Mouse (Mus musculus): ENCODE results near the gene Zfp934. TPM values are rescaled to one million over a fixed set of nuclear protein-coding genes. Genes with fewer than 3 reads are reported as not detected.
A peak's percentile ranks its signal among the peaks of the same experiment; 100 is the strongest.
"Not testable (repeated sequence)": the region's sequence is repeated elsewhere in the genome, so short reads cannot be mapped to it uniquely, and the experiment has no call there.

Zfp934 gene
- 13.2 and 15.4 TPM in 2 replicates for polyA plus RNA-seq (2014; fragmentation: Nextera tagmentation; extraction: Ambion mirVana)

- 90% methylated on average over 3 of the region's 6 CpGs for WGBS
Observed at GRCm38 (mm10) chr13:62571099-62571498, at the start of gene Zfp934. Gene Zfp934, minus strand, starts transcription at chr13:62571199.

GRCm38 (mm10) chr13:62617449-62617848, 46.5 kb upstream of the Zfp934 start:
- H3K36me3 ChIP-seq (ENCODE audit: control insufficient read depth, insufficient read depth, low read length); H3K9ac ChIP-seq (ENCODE audit: low read length); H3K4me3 ChIP-seq (ENCODE audit: low read depth, low read length); DNase-seq (ENCODE audit: low spot score); H3K4me1 ChIP-seq (ENCODE audit: control insufficient read depth, insufficient read depth, low read length); ATAC-seq; H3K27ac ChIP-seq (ENCODE audit: low read depth, low read length); H3K27me3 ChIP-seq (replicated peaks; ENCODE audit: control insufficient read depth, insufficient read depth, low read length); H3K4me2 ChIP-seq (ENCODE audit: low read length): not testable (repeated sequence)
- H3K9me3 ChIP-seq (replicated peaks; ENCODE audit: control insufficient read depth, low read length) = peaks cover 11% of the 10 kb centered on the region; the same call in 1 of the 2 replicates
- 98% methylated on average over 4 of the region's 4 CpGs for WGBS

More at GRCm38 (mm10) chr13:62571099-62571498, at the start of gene Zfp934:
- H3K27me3 ChIP-seq (replicated peaks; ENCODE audit: control insufficient read depth, insufficient read depth, low read length); H3K4me1 ChIP-seq (ENCODE audit: control insufficient read depth, insufficient read depth, low read length); DNase-seq (ENCODE audit: low spot score); ATAC-seq; H3K9ac ChIP-seq (ENCODE audit: low read length); H3K36me3 ChIP-seq (ENCODE audit: control insufficient read depth, insufficient read depth, low read length); H3K4me3 ChIP-seq (ENCODE audit: low read depth, low read length); H3K9me3 ChIP-seq (replicated peaks; ENCODE audit: control insufficient read depth, low read length); H3K4me2 ChIP-seq (ENCODE audit: low read length); H3K27ac ChIP-seq (ENCODE audit: low read depth, low read length): not testable (repeated sequence)

GRCm38 (mm10) chr13:62561696-62562095, 9.3 kb downstream of the Zfp934 start:
- H3K9ac ChIP-seq (ENCODE audit: low read length); H3K4me3 ChIP-seq (ENCODE audit: low read depth, low read length); H3K4me1 ChIP-seq (ENCODE audit: control insufficient read depth, insufficient read depth, low read length); H3K9me3 ChIP-seq (replicated peaks; ENCODE audit: control insufficient read depth, low read length); DNase-seq (ENCODE audit: low spot score); H3K36me3 ChIP-seq (ENCODE audit: control insufficient read depth, insufficient read depth, low read length); H3K4me2 ChIP-seq (ENCODE audit: low read length); H3K27ac ChIP-seq (ENCODE audit: low read depth, low read length); H3K27me3 ChIP-seq (replicated peaks; ENCODE audit: control insufficient read depth, insufficient read depth, low read length); ATAC-seq: not testable (repeated sequence)
- WGBS = 30% methylated on average over 1 of the region's 1 CpGs

- Histone ChIP-seq H3K4me3 (ENCODE audit: low read depth, low read length) (peak within 1 kb of the TSS; percentile 35), H3K4me2 (ENCODE audit: low read length) (peak within 1 kb of the TSS; percentile 37; the same call in 1 of the 2 replicates), H3K9ac (ENCODE audit: low read length) (peak within 1 kb of the TSS; percentile 54)
- ATAC-seq (peak; percentile 48; the same call in 1 of the 2 replicates), DNase-seq (ENCODE audit: low spot score) (peak; percentile 4)
- not testable (repeated sequence) for H3K4me1 ChIP-seq (ENCODE audit: control insufficient read depth, insufficient read depth, low read length); H3K36me3 ChIP-seq (ENCODE audit: control insufficient read depth, insufficient read depth, low read length); H3K27me3 ChIP-seq (replicated peaks; ENCODE audit: control insufficient read depth, insufficient read depth, low read length); H3K27ac ChIP-seq (ENCODE audit: low read depth, low read length); H3K9me3 ChIP-seq (replicated peaks; ENCODE audit: control insufficient read depth, low read length)
- WGBS = 2% methylated on average over 25 of the region's 27 CpGs
Observed at GRCm38 (mm10) chr13:62558189-62559110, 12.5 kb downstream of the Zfp934 start, which contains the start of gene Zfp935. Gene Zfp935, minus strand, starts transcription at chr13:62558511.

GRCm38 (mm10) chr13:62530129-62530528, 40.9 kb downstream of the Zfp934 start:
- not testable (repeated sequence) for H3K4me1 ChIP-seq (ENCODE audit: control insufficient read depth, insufficient read depth, low read length); H3K36me3 ChIP-seq (ENCODE audit: control insufficient read depth, insufficient read depth, low read length); H3K27ac ChIP-seq (ENCODE audit: low read depth, low read length); ATAC-seq; H3K4me2 ChIP-seq (ENCODE audit: low read length); H3K9me3 ChIP-seq (replicated peaks; ENCODE audit: control insufficient read depth, low read length); H3K27me3 ChIP-seq (replicated peaks; ENCODE audit: control insufficient read depth, insufficient read depth, low read length); H3K4me3 ChIP-seq (ENCODE audit: low read depth, low read length); DNase-seq (ENCODE audit: low spot score); H3K9ac ChIP-seq (ENCODE audit: low read length)

- H3K27me3 ChIP-seq (replicated peaks; ENCODE audit: control insufficient read depth, insufficient read depth, low read length); H3K4me2 ChIP-seq (ENCODE audit: low read length); H3K36me3 ChIP-seq (ENCODE audit: control insufficient read depth, insufficient read depth, low read length); H3K9ac ChIP-seq (ENCODE audit: low read length); H3K27ac ChIP-seq (ENCODE audit: low read depth, low read length); H3K9me3 ChIP-seq (replicated peaks; ENCODE audit: control insufficient read depth, low read length); H3K4me3 ChIP-seq (ENCODE audit: low read depth, low read length); ATAC-seq; H3K4me1 ChIP-seq (ENCODE audit: control insufficient read depth, insufficient read depth, low read length); DNase-seq (ENCODE audit: low spot score): not testable (repeated sequence)
- 86% methylated on average over 1 of the region's 1 CpGs for WGBS
Observed at GRCm38 (mm10) chr13:62510641-62511420, 60.2 kb downstream of the Zfp934 start.

GRCm38 (mm10) chr13:62472661-62473060, 98.3 kb downstream of the Zfp934 start:
- H3K4me3 ChIP-seq (ENCODE audit: low read depth, low read length); H3K27ac ChIP-seq (ENCODE audit: low read depth, low read length); H3K9me3 ChIP-seq (replicated peaks; ENCODE audit: control insufficient read depth, low read length); DNase-seq (ENCODE audit: low spot score); H3K9ac ChIP-seq (ENCODE audit: low read length); H3K4me1 ChIP-seq (ENCODE audit: control insufficient read depth, insufficient read depth, low read length); H3K4me2 ChIP-seq (ENCODE audit: low read length); H3K27me3 ChIP-seq (replicated peaks; ENCODE audit: control insufficient read depth, insufficient read depth, low read length); ATAC-seq; H3K36me3 ChIP-seq (ENCODE audit: control insufficient read depth, insufficient read depth, low read length): not testable (repeated sequence)
- 91% methylated on average over 8 of the region's 8 CpGs for WGBS

- H3K9me3 ChIP-seq (replicated peaks; ENCODE audit: control insufficient read depth, low read length); H3K27ac ChIP-seq (ENCODE audit: low read depth, low read length); H3K4me2 ChIP-seq (ENCODE audit: low read length); H3K4me3 ChIP-seq (ENCODE audit: low read depth, low read length); ATAC-seq; H3K36me3 ChIP-seq (ENCODE audit: control insufficient read depth, insufficient read depth, low read length); H3K4me1 ChIP-seq (ENCODE audit: control insufficient read depth, insufficient read depth, low read length); H3K9ac ChIP-seq (ENCODE audit: low read length); H3K27me3 ChIP-seq (replicated peaks; ENCODE audit: control insufficient read depth, insufficient read depth, low read length): not testable (repeated sequence)
- peak; percentile 51 for DNase-seq (ENCODE audit: low spot score)
Observed at GRCm38 (mm10) chr13:62469947-62470346, 101.1 kb downstream of the Zfp934 start.

Data from forebrain, embryonic 14.5 days (tissue).